Mouse (Mus musculus) neural tube, embryonic 12.5 days (tissue): ENCODE results near the gene Hoxb1. TPM values are rescaled to one million over a fixed set of nuclear protein-coding genes. Genes with fewer than 3 reads are reported as not detected.

ENCODE experiments used
- ATAC-seq: fragments of 200-750 bp; cut with Nextera tagmentation; 2 replicates; pipeline ENCODE4 v1.8.0; 2017; ENCODE audit warnings: low read depth, mild to moderate bottlenecking, moderate TSS enrichment, moderate library complexity; ENCODE audit not compliant: low FRiP score
- H3K27ac ChIP-seq: fragments of 300-500 bp; sonication (generic); 2 replicates; pipeline ENCODE4 v1.5.1; 2016
- H3K27me3 ChIP-seq: fragments of 300-500 bp; sonication (generic); replicated peaks from 2 replicates; pipeline ENCODE4 v1.6.1; 2016; ENCODE audit warnings: mild to moderate bottlenecking
- H3K36me3 ChIP-seq: fragments of 300-500 bp; sonication (generic); 2 replicates; pipeline ENCODE4 v1.6.1; 2016; ENCODE audit warnings: mild to moderate bottlenecking
- H3K4me1 ChIP-seq: fragments of 300-500 bp; sonication (generic); 2 replicates; pipeline ENCODE4 v1.6.1; 2016
- H3K4me2 ChIP-seq: fragments of 300-500 bp; sonication (generic); replicated peaks from 2 replicates; pipeline ENCODE4 v1.6.1; 2016; ENCODE audit warnings: mild to moderate bottlenecking
- H3K4me3 ChIP-seq: fragments of 300-500 bp; sonication (generic); 2 replicates; pipeline ENCODE4 v1.5.1; 2016
- H3K9ac ChIP-seq: fragments of 300-500 bp; sonication (generic); 2 replicates; pipeline ENCODE4 v1.6.1; 2016; ENCODE audit warnings: mild to moderate bottlenecking
- H3K9me3 ChIP-seq: fragments of 300-500 bp; sonication (generic); 2 replicates; pipeline ENCODE4 v1.6.1; 2016; ENCODE audit warnings: mild to moderate bottlenecking
- WGBS: fragments of 180-500 bp; shearing (Covaris S2); methylation state at CpG from one replicate; pipeline ENCODE4 v1.1.7; 2016; 5-methylcytosine and 5-hydroxymethylcytosine counted together
- polyA plus RNA-seq: library from polyadenylated mRNA; unstranded; fragments of >200 nt; fragmentation: Nextera tagmentation; extraction: Ambion mirVana; gene quantifications from 2 replicates; pipeline ENCODE4 v1.2.1, GENCODE M21; 2016

Hoxb1 gene
- polyA plus RNA-seq, 1 experiment from 2014 or later = 8.1 TPM

DNA sequence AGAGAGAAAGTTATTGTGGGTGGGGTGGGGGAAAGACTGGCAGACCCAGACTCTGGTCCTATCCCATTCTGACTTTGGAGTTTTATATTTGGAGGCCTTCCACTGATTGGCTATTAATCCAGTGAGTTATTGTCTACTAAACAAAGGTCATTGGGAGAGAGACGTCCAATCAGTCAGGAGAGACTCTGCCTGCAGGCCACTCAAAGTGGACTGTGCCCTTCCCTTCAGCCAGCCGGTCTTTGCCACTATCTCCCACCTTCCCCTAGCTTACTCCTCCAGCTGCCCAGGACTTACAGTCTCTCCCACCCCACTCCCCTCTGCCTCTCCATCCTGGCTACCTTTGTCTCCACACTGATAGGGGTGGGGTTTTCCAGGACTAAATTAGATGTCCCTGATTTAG lies 29.0 kb upstream of the Hoxb1 start:
- H3K9ac ChIP-seq = peak overlapping the region; percentile 100
- H3K27ac ChIP-seq = peak overlapping the region; percentile 100
- peaks cover 23% of the 10 kb centered on the region for H3K36me3 ChIP-seq
- no peaks in the 10 kb centered on the region for H3K9me3 ChIP-seq
- ATAC-seq = no peak
- H3K4me2 ChIP-seq = peak overlapping the region; percentile 100
- H3K4me3 ChIP-seq = peak overlapping the region; percentile 21
- 15% methylated on average over 2 of the region's 2 CpGs for WGBS
- no peaks in the 10 kb centered on the region for H3K27me3 ChIP-seq
- peaks cover 93% of the 10 kb centered on the region for H3K4me1 ChIP-seq

DNA sequence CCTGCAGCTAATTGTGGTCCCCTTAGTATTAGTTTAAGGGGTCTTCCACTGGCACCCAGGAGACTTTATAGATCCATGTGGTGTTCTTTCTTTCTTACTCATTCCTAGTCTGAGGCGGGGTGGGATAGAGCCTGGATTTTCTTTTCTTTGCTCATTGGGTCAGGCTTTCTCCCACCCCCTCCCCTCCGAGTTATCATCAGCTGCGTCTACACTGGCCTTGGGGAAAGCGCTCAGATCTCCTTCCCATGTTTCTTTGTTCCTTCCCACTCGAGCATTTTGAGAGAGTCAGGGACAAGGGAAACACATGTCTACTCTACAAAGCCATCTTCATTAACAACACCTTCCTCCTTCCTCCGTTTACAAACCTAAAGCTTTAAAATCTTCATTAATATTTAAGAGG lies 28.5 kb upstream of the Hoxb1 start:
- no peaks in the 10 kb centered on the region for H3K27me3 ChIP-seq
- peaks cover 93% of the 10 kb centered on the region for H3K4me1 ChIP-seq
- H3K36me3 ChIP-seq = peaks cover 23% of the 10 kb centered on the region
- peak overlapping the region; percentile 100 for H3K9ac ChIP-seq
- H3K4me3 ChIP-seq = peak overlapping the region; percentile 21
- no peak for ATAC-seq
- WGBS = 5% methylated on average over 6 of the region's 6 CpGs
- peak overlapping the region; percentile 100 for H3K4me2 ChIP-seq
- peak overlapping the region; percentile 100 for H3K27ac ChIP-seq
- H3K9me3 ChIP-seq = no peaks in the 10 kb centered on the region

DNA sequence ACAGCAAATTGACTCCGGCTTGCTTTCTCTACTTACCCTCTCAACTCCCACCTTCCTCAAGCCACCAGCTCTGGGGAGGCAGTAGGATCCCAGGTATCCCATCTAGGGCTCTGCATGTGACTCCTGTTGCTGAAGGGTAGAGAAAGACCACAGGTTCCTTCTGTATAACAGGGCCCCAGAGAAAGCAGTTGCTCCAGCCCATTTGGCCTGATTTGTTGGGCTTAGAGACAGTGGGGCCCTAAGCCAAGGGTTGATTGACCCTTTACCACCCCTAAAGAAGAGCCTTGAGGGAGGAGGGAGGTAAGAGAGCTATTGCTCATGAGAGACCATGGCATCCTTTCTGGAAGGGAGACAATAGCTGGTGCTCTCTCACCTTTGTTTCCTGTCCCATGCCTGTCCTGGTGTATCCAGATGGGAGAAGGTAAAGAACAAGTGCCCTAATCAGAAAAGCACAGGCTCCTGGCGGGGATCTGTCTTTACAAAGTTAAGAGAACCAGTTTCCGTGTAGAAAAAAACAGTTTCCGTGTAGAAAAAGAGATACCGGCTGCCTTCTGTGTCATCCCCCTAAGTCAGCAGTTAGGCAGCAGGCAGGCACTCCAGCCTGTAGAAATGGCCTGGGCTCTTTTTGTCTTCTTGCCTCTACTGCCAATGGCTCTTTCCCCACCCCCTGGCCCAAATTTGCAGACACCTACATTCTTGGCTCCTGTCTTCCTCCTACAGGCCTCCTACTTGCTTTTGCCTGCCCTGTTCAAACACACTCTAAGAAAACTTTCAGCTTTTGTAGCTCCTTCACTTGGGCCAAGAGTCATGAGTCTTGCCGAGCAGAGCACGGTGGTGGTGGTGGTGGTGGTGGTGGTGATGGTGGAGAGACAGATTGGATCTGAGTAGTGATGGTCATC lies 26.3 kb upstream of the Hoxb1 start:
- H3K4me3 ChIP-seq = peak overlapping the region; percentile 59
- peak overlapping the region; percentile 100 for H3K4me2 ChIP-seq
- H3K27me3 ChIP-seq = no peaks in the 10 kb centered on the region
- peak overlapping the region; percentile 100 for H3K9ac ChIP-seq
- H3K27ac ChIP-seq = peak overlapping the region; percentile 100
- peaks cover 14% of the 10 kb centered on the region for H3K36me3 ChIP-seq
- WGBS = 13% methylated on average over 7 of the region's 7 CpGs
- H3K9me3 ChIP-seq = no peaks in the 10 kb centered on the region
- no peak for ATAC-seq
- peaks cover 90% of the 10 kb centered on the region for H3K4me1 ChIP-seq

DNA sequence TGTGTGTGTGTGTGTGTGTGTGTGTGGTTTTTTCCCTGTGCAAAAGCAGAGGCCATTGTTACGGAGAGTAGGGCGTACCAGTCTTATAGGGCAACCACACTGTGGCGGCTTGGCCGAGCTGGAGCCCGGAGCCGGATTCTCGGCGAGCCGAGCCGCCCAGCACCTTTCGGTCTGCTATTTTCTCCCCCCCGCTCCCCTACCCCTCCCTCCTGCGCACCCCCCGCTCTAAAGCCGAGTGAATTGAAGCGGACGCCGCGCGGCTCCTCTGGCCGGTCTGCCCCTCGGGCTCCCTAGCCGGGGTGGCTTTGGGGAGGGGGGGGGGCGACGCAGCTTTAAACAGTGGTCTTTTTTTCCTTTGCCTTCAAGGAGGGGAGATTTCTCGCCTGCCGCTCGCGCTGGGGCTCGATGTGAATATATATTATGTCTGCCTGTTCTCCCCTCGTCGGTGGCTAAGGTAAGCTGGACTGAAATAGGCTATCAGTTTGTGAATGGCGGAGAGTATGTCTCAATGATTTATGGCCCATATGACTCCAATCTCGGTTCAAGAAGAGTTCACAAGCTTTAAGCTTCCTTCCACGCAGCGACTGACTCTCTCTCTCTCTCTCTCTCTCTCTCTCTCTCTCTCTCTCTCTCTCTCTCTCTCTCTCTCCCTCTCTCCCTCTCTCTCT lies 24.7 kb upstream of the Hoxb1 start:
- no peaks in the 10 kb centered on the region for H3K9me3 ChIP-seq
- peak overlapping the region; percentile 59 for H3K4me3 ChIP-seq
- ATAC-seq = peak; percentile 75
- peaks cover 25% of the 10 kb centered on the region for H3K36me3 ChIP-seq
- peak overlapping the region; percentile 100 for H3K4me2 ChIP-seq
- peaks cover 89% of the 10 kb centered on the region for H3K4me1 ChIP-seq
- peak overlapping the region; percentile 100 for H3K27ac ChIP-seq
- no peaks in the 10 kb centered on the region for H3K27me3 ChIP-seq
- H3K9ac ChIP-seq = peak overlapping the region; percentile 100
- WGBS = 1% methylated on average over 36 of the region's 36 CpGs

DNA sequence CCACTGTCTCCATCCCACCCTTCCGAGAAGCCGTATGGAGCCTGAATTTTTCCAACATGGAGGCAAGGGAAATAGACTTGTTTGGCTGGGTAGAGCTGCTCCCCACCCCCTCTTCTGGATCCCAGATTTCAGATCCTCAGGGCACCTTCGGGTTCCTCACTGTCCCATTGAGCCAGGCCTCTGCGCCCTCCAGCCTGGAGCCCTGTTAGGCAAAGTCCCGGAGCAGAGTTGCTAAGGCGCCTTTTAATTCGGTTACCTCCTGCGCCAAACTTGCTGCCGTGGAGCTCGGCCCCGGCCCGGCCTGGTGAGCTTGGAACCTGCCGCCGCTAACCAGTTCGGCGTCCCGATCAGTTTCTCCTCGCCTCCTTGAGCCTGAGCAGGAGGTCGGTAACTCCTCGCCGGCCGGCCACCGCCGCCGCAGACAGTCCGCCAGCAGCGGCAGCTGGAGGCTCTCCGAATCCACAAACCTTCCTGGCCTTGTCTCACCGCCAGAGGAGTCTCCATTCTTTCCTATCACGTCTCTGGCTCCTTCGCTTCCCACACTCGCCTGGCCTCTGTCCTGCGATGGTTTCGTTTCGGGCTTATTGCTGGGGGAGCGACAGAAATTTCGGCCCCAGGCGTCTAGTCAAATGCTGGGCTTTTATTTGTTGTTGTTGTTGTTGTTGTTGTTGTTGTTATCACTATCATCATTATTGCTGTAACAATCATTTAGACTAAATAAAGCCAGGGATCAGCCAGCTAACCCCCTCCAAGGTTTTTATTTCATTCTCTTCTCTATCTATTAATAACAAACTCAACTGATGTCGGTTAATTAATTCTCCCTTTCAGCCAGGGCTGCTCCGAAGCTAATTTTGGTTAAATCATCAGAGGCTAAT lies 23.6 kb upstream of the Hoxb1 start:
- peak overlapping the region; percentile 59 for H3K4me3 ChIP-seq
- peak overlapping the region; percentile 100 for H3K9ac ChIP-seq
- peaks cover 33% of the 10 kb centered on the region for H3K36me3 ChIP-seq
- peak overlapping the region; percentile 100 for H3K4me2 ChIP-seq
- 1% methylated on average over 40 of the region's 40 CpGs for WGBS
- H3K9me3 ChIP-seq = no peaks in the 10 kb centered on the region
- H3K4me1 ChIP-seq = peaks cover 89% of the 10 kb centered on the region
- no peak for ATAC-seq
- H3K27me3 ChIP-seq = no peaks in the 10 kb centered on the region
- H3K27ac ChIP-seq = peak overlapping the region; percentile 100

DNA sequence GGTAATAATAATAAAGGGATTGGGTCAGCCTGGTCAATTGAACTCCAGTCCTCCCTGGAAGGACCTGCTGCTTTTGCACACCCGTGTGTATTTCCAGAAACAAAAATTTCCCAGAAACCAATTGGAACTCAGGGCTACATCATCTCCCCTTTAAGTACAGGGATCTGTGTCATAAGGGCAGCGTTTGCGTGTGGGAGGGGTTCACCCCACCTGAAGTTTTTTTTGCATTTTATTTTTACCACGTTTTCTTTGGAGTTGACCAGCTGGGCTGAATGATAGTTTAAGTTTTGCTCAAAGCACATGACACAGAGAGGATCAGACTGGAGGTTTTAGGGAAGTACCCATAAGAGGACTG lies 23.0 kb upstream of the Hoxb1 start:
- H3K4me1 ChIP-seq = peaks cover 86% of the 10 kb centered on the region
- peak overlapping the region; percentile 100 for H3K9ac ChIP-seq
- no peak for ATAC-seq
- H3K36me3 ChIP-seq = peaks cover 33% of the 10 kb centered on the region
- peak overlapping the region; percentile 59 for H3K4me3 ChIP-seq
- 3% methylated on average over 4 of the region's 4 CpGs for WGBS
- H3K27me3 ChIP-seq = no peaks in the 10 kb centered on the region
- H3K9me3 ChIP-seq = no peaks in the 10 kb centered on the region
- H3K4me2 ChIP-seq = peak overlapping the region; percentile 100
- H3K27ac ChIP-seq = peak overlapping the region; percentile 100

DNA sequence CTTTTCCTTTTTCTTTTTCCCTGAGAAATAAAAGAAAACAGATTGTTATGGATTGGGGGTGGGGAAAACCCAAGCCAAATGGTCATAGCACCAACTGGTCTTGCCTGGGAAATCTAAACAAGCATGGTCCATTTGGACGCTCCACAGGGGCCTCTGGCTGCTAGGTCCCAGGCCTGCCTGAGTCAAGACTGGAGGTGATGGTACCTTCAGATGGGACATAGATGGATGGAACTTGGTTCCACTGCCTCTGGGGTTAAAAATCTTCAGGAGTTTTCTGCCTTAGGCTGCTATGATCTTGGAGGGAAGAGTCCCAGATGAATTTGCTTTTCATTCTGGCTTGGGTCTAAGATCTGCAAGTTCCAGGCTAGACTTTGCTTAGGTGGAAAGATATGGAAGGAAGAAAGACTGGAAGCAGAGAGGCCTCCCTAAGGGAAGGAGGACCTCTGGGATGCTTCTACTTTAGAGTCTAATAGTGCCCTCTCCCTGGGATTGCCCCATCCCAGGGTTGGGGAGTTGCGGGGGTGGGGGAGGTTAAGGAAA lies 22.3 kb upstream of the Hoxb1 start:
- H3K27ac ChIP-seq = peak overlapping the region; percentile 100
- no peaks in the 10 kb centered on the region for H3K9me3 ChIP-seq
- H3K4me3 ChIP-seq = peak overlapping the region; percentile 59
- peaks cover 84% of the 10 kb centered on the region for H3K4me1 ChIP-seq
- WGBS = 8% methylated on average over 2 of the region's 2 CpGs
- no peak for ATAC-seq
- peaks cover 33% of the 10 kb centered on the region for H3K36me3 ChIP-seq
- peak overlapping the region; percentile 100 for H3K4me2 ChIP-seq
- H3K27me3 ChIP-seq = no peaks in the 10 kb centered on the region
- H3K9ac ChIP-seq = peak overlapping the region; percentile 100

DNA sequence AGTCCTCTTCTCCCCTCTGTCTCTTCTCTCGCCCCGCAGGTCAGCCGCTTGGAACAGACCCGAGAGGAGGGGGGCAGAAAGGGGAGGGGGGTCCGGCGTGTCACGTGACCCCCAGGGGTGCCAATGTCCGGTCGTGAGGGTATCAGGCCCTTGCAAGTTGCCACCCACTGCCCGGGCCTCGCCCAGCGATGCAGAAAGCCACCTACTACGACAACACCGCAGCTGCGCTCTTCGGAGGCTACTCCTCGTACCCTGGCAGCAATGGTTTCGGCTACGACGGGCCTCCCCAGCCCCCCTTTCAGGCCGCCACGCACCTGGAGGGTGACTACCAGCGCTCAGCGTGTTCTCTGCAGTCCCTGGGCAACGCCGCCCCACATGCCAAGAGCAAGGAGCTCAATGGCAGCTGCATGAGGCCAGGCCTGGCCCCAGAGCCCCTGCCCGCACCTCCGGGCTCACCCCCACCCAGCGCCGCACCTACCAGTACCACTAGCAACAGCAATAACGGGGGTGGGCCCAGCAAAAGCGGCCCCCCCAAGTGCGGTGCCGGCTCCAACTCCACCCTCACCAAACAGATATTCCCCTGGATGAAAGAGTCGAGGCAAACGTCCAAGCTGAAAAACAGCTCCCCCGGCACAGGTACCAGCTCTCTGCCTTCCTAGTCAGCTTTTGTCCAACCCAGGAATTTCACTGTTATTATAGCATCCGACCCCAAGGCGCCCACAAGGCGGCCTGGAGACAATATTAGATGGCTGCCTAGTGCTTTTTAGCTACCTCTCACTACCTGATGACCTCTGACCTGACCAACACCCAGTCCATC lies 21.3 kb upstream of the Hoxb1 start:
- H3K4me3 ChIP-seq = peak overlapping the region; percentile 59
- H3K9me3 ChIP-seq = no peaks in the 10 kb centered on the region
- WGBS = 4% methylated on average over 40 of the region's 40 CpGs
- peak overlapping the region; percentile 100 for H3K27ac ChIP-seq
- H3K4me2 ChIP-seq = peak overlapping the region; percentile 100
- H3K9ac ChIP-seq = peak overlapping the region; percentile 100
- H3K36me3 ChIP-seq = peaks cover 33% of the 10 kb centered on the region
- ATAC-seq = peak; percentile 15; the same call in 1 of the 2 replicates
- no peaks in the 10 kb centered on the region for H3K27me3 ChIP-seq
- H3K4me1 ChIP-seq = peaks cover 84% of the 10 kb centered on the region

DNA sequence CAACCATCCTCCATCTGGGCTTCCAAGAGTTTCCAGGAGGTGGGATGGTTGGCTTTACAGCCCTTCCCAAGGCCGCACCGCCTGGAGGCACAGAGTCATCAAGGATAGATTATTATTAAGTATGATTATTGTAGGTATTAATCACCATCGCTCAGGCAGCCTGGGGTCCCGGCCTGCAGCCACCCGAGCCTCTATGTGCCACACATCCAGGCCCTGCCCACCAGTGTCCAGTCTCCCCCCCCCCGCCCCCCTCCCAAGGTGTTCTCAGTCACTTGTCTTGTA lies 20.7 kb upstream of the Hoxb1 start:
- H3K27me3 ChIP-seq = no peaks in the 10 kb centered on the region
- no peaks in the 10 kb centered on the region for H3K9me3 ChIP-seq
- H3K4me1 ChIP-seq = peaks cover 84% of the 10 kb centered on the region
- H3K4me3 ChIP-seq = peak overlapping the region; percentile 59
- peaks cover 33% of the 10 kb centered on the region for H3K36me3 ChIP-seq
- H3K9ac ChIP-seq = peak overlapping the region; percentile 100
- WGBS = 1% methylated on average over 6 of the region's 6 CpGs
- peak overlapping the region; percentile 100 for H3K27ac ChIP-seq
- H3K4me2 ChIP-seq = peak overlapping the region; percentile 100
- ATAC-seq = no peak

DNA sequence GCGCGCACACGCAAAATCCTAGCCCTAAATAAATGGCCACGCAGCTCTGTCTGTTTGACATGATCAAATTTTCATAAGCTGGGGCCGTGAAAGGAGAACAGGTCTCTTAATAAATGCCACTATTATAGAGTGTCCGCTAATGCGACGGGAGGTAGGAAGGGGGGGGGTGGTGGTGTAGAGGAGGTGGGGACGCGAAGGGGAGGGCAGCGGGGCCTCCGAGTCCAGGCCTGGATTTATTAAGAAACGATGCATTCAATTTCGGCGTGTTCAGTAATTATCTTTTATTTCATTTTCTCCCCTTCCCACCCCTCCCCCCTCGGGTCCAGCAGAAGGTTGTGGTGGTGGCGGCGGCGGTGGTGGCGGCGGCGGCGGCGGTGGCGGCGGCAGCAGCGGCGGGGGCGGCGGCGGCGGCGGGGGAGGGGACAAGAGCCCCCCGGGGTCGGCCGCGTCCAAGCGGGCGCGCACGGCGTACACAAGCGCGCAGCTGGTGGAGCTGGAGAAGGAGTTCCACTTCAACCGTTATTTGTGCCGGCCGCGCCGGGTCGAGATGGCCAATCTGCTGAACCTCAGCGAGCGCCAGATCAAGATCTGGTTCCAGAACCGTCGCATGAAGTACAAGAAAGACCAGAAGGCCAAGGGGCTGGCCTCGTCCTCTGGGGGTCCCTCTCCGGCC lies 20.2 kb upstream of the Hoxb1 start:
- no peaks in the 10 kb centered on the region for H3K9me3 ChIP-seq
- H3K9ac ChIP-seq = peak overlapping the region; percentile 100
- H3K27ac ChIP-seq = peak overlapping the region; percentile 100
- peaks cover 33% of the 10 kb centered on the region for H3K36me3 ChIP-seq
- no peaks in the 10 kb centered on the region for H3K27me3 ChIP-seq
- peak overlapping the region; percentile 100 for H3K4me2 ChIP-seq
- H3K4me1 ChIP-seq = peaks cover 83% of the 10 kb centered on the region
- peak overlapping the region; percentile 59 for H3K4me3 ChIP-seq
- under 1% methylated on average over 41 of the region's 56 CpGs for WGBS
- ATAC-seq = no peak
